In genomic region chr7:64217428-64217827, GRCm38 (mm10) we compare ENCODE assay signal across 27 mouse cellular contexts.
DNase-seq lines count a peak whose midpoint lies in the region; ATAC-seq lines count a peak whose summit lies in the region.
"Had no signal": no experiment of that assay in that cellular context is flagged by ENCODE, and none has a peak within 500 bp of the region (broad histone marks: within the 10 kb centered on the region; RNA-seq: fewer than 3 reads in every experiment).

No protein-coding gene starts in this region.

- no peaks in the 10 kb centered on the region for H3K36me3 ChIP-seq in splenic B cell, adult 2 months (ENCODE audit: control insufficient read depth, insufficient read depth, low read length, poor library complexity, severe bottlenecking)
- no peaks in the 10 kb centered on the region for H3K36me3 ChIP-seq in midbrain, embryonic 14.5 days (ENCODE audit: control insufficient read depth, insufficient read depth, low read length)
- H3K36me3 ChIP-seq: embryonic facial prominence, embryonic 12.5 days; forebrain, embryonic 12.5 days; heart, embryonic 15.5 days; limb, embryonic 13.5 days; liver, embryonic 13.5 days; midbrain, embryonic 15.5 days had no signal

- H3K4me2 ChIP-seq in midbrain, embryonic 14.5 days (ENCODE audit: low read length), result no peak overlapping the region
- H3K4me2 ChIP-seq: embryonic facial prominence, embryonic 12.5 days; forebrain, embryonic 12.5 days; heart, embryonic 15.5 days; hindbrain, embryonic 14.5 days; limb, embryonic 13.5 days; liver, embryonic 13.5 days; midbrain, embryonic 15.5 days had no signal

- H3K4me3 ChIP-seq in midbrain, embryonic 14.5 days (replicated peaks; ENCODE audit: low read depth, low read length), result no peak overlapping the region
- H3K4me3 ChIP-seq: embryonic facial prominence, embryonic 12.5 days; forebrain, embryonic 12.5 days; heart, embryonic 15.5 days; limb, embryonic 13.5 days; liver, embryonic 13.5 days; midbrain, embryonic 15.5 days; myocyte had no signal

- WGBS in midbrain, embryonic 14.5 days, result 95% methylated on average over 7 of the region's 7 CpGs

- DNase-seq in splenic B cell, adult 2 months (ENCODE audit: low read depth, low spot score), result peak; percentile 6
- DNase-seq in thymus, postnatal 4 days, result peak; percentile 36
- no peak for DNase-seq in heart, adult 18-20 months
- DNase-seq in midbrain, embryonic 14.5 days, result no peak
- no peak for DNase-seq in spleen, postnatal 10 days (ENCODE audit: low spot score in 2 of 2)
- DNase-seq: adrenal gland, adult 2 months; cerebellum, adult 11-12 months; cerebellum, postnatal 10 days; gastrocnemius, postnatal 36 days; heart, postnatal 36 days; kidney, adult 9 months; kidney, postnatal 14 days; liver, embryonic 13.5 days; lung, adult 2 months; lung, postnatal 14 days; right cerebral cortex, adult 18-20 months; right cerebral cortex, postnatal 4 days had no signal

- ATAC-seq in CD4-positive, CD25-positive, alpha-beta regulatory T cell, adult 4 months, result peak; percentile 57
- 0 out of 2 replicates have a peak, but pooled peaks have one; percentile 54 for ATAC-seq in common myeloid progenitor, adult 5-6 weeks (replicated peaks; ENCODE audit: low read depth, poor library complexity, severe bottlenecking)
- no peak for ATAC-seq in midbrain, embryonic 14.5 days (ENCODE audit: low FRiP score, low TSS enrichment)
- ATAC-seq: midbrain, embryonic 15.5 days had no signal

- H3K4me1 ChIP-seq in midbrain, embryonic 14.5 days (ENCODE audit: control insufficient read depth, insufficient read depth, low read length), result no peaks in the 10 kb centered on the region
- H3K4me1 ChIP-seq: embryonic facial prominence, embryonic 12.5 days; forebrain, embryonic 12.5 days; heart, embryonic 15.5 days; limb, embryonic 13.5 days; liver, embryonic 13.5 days; midbrain, embryonic 15.5 days had no signal

- no peaks in the 10 kb centered on the region for H3K9me3 ChIP-seq in midbrain, embryonic 14.5 days (ENCODE audit: control insufficient read depth, low read length)
- H3K9me3 ChIP-seq: embryonic facial prominence, embryonic 12.5 days; forebrain, embryonic 12.5 days; heart, embryonic 15.5 days; limb, embryonic 13.5 days; liver, embryonic 13.5 days; megakaryocyte, embryonic 14.5 days; midbrain, embryonic 15.5 days had no signal

- no peak overlapping the region for H3K9ac ChIP-seq in midbrain, embryonic 14.5 days (replicated peaks; ENCODE audit: low read length)
- H3K9ac ChIP-seq: embryonic facial prominence, embryonic 12.5 days; forebrain, embryonic 12.5 days; heart, embryonic 15.5 days; hindbrain, embryonic 14.5 days; limb, embryonic 13.5 days; liver, embryonic 13.5 days; midbrain, embryonic 15.5 days had no signal

- no peaks in the 10 kb centered on the region for H3K27me3 ChIP-seq in splenic B cell, adult 2 months (ENCODE audit: control insufficient read depth, insufficient read depth, low read length, poor library complexity, severe bottlenecking)
- no peaks in the 10 kb centered on the region for H3K27me3 ChIP-seq in midbrain, embryonic 14.5 days (ENCODE audit: control insufficient read depth, insufficient read depth, low read length)
- H3K27me3 ChIP-seq: embryonic facial prominence, embryonic 12.5 days; forebrain, embryonic 12.5 days; heart, embryonic 15.5 days; limb, embryonic 13.5 days; liver, embryonic 13.5 days; midbrain, embryonic 15.5 days had no signal

- H3K27ac ChIP-seq in midbrain, embryonic 14.5 days (replicated peaks; ENCODE audit: low read depth, low read length), result no peak overlapping the region
- H3K27ac ChIP-seq: embryonic facial prominence, embryonic 12.5 days; forebrain, embryonic 12.5 days; heart, embryonic 15.5 days; hindbrain, embryonic 14.5 days; limb, embryonic 13.5 days; liver, embryonic 13.5 days; midbrain, embryonic 15.5 days had no signal

Comparison
In these comparisons a context has a peak if more than half of its experiments do, and no peak if none do; other contexts are left out.
1. DNase-seq: peak in splenic B cell, adult 2 months (single experiment) and thymus, postnatal 4 days (single experiment); none in heart, adult 18-20 months (0 of 2), midbrain, embryonic 14.5 days (single experiment) and spleen, postnatal 10 days (0 of 2).